Mouse (Mus musculus): ENCODE measurements around the gene Rrh. TPM values are rescaled to one million over a fixed set of nuclear protein-coding genes. Genes with fewer than 3 reads are reported as not detected.
"Not testable (repeated sequence)": the region's sequence is repeated elsewhere in the genome, so short reads cannot be mapped to it uniquely, and the experiment has no call there.

The Rrh gene
- polyA plus RNA-seq, 1 experiment from 2014 or later = not detected

GRCm38 (mm10) chr3:129771210-129771609 is 51.2 kb downstream of the Rrh start:
- H3K27me3 ChIP-seq (ENCODE audit: control insufficient read depth, insufficient read depth, low read length) = no peaks in the 10 kb centered on the region
- no peaks in the 10 kb centered on the region for H3K9me3 ChIP-seq (ENCODE audit: control insufficient read depth, low read length)
- no peak overlapping the region for H3K4me3 ChIP-seq (ENCODE audit: low read depth, low read length)
- no peak overlapping the region for H3K27ac ChIP-seq (replicated peaks; ENCODE audit: low read depth, low read length)
- H3K36me3 ChIP-seq (ENCODE audit: control insufficient read depth, insufficient read depth, low read length) = no peaks in the 10 kb centered on the region
- no peak overlapping the region for H3K4me2 ChIP-seq (ENCODE audit: low read depth, severe bottlenecking)
- no peaks in the 10 kb centered on the region for H3K4me1 ChIP-seq (ENCODE audit: control insufficient read depth, insufficient read depth, low read length)
- H3K9ac ChIP-seq (ENCODE audit: low read length) = no peak overlapping the region
- WGBS = 85% methylated on average over 6 of the region's 6 CpGs
- DNase-seq (ENCODE audit: low spot score) (no peak), ATAC-seq (ENCODE audit: insufficient number of reproducible peaks, low FRiP score, low TSS enrichment, low read depth) (no peak)

- no peaks in the 10 kb centered on the region for H3K27me3 ChIP-seq (ENCODE audit: control insufficient read depth, insufficient read depth, low read length)
- H3K27ac ChIP-seq (replicated peaks; ENCODE audit: low read depth, low read length) = no peak overlapping the region
- WGBS = 90% methylated on average over 10 of the region's 10 CpGs
- ATAC-seq (ENCODE audit: insufficient number of reproducible peaks, low FRiP score, low TSS enrichment, low read depth) (no peak), DNase-seq (ENCODE audit: low spot score) (no peak)
- no peaks in the 10 kb centered on the region for H3K9me3 ChIP-seq (ENCODE audit: control insufficient read depth, low read length)
- no peak overlapping the region for H3K4me3 ChIP-seq (ENCODE audit: low read depth, low read length)
- no peak overlapping the region for H3K9ac ChIP-seq (ENCODE audit: low read length)
- H3K4me1 ChIP-seq (ENCODE audit: control insufficient read depth, insufficient read depth, low read length) = no peaks in the 10 kb centered on the region
- H3K36me3 ChIP-seq (ENCODE audit: control insufficient read depth, insufficient read depth, low read length) = no peaks in the 10 kb centered on the region
- H3K4me2 ChIP-seq (ENCODE audit: low read depth, severe bottlenecking) = no peak overlapping the region
These were observed 55.2 kb downstream of the Rrh start for GRCm38 (mm10) chr3:129766971-129767794.

GRCm38 (mm10) chr3:129766106-129766505 is 56.3 kb downstream of the Rrh start:
- no peak overlapping the region for H3K9ac ChIP-seq (ENCODE audit: low read length)
- 96% methylated on average over 4 of the region's 4 CpGs for WGBS

GRCm38 (mm10) chr3:129757599-129757998 is 64.8 kb downstream of the Rrh start:
- H3K4me2 ChIP-seq (ENCODE audit: low read depth, severe bottlenecking); H3K27ac ChIP-seq (replicated peaks; ENCODE audit: low read depth, low read length); H3K27me3 ChIP-seq (ENCODE audit: control insufficient read depth, insufficient read depth, low read length); H3K9ac ChIP-seq (ENCODE audit: low read length); H3K36me3 ChIP-seq (ENCODE audit: control insufficient read depth, insufficient read depth, low read length); DNase-seq (ENCODE audit: low spot score); H3K4me1 ChIP-seq (ENCODE audit: control insufficient read depth, insufficient read depth, low read length); H3K9me3 ChIP-seq (ENCODE audit: control insufficient read depth, low read length); H3K4me3 ChIP-seq (ENCODE audit: low read depth, low read length); ATAC-seq (ENCODE audit: insufficient number of reproducible peaks, low FRiP score, low TSS enrichment, low read depth): not testable (repeated sequence)
- 91% methylated on average over 1 of the region's 1 CpGs for WGBS

More at GRCm38 (mm10) chr3:129766106-129766505, 56.3 kb downstream of the Rrh start:
- DNase-seq (ENCODE audit: low spot score) (no peak), ATAC-seq (ENCODE audit: insufficient number of reproducible peaks, low FRiP score, low TSS enrichment, low read depth) (no peak)
- H3K4me3 ChIP-seq (ENCODE audit: low read depth, low read length) = no peak overlapping the region
- no peaks in the 10 kb centered on the region for H3K36me3 ChIP-seq (ENCODE audit: control insufficient read depth, insufficient read depth, low read length)
- no peak overlapping the region for H3K27ac ChIP-seq (replicated peaks; ENCODE audit: low read depth, low read length)
- no peak overlapping the region for H3K4me2 ChIP-seq (ENCODE audit: low read depth, severe bottlenecking)
- no peaks in the 10 kb centered on the region for H3K4me1 ChIP-seq (ENCODE audit: control insufficient read depth, insufficient read depth, low read length)
- H3K9me3 ChIP-seq (ENCODE audit: control insufficient read depth, low read length) = no peaks in the 10 kb centered on the region
- H3K27me3 ChIP-seq (ENCODE audit: control insufficient read depth, insufficient read depth, low read length) = no peaks in the 10 kb centered on the region

DNA sequence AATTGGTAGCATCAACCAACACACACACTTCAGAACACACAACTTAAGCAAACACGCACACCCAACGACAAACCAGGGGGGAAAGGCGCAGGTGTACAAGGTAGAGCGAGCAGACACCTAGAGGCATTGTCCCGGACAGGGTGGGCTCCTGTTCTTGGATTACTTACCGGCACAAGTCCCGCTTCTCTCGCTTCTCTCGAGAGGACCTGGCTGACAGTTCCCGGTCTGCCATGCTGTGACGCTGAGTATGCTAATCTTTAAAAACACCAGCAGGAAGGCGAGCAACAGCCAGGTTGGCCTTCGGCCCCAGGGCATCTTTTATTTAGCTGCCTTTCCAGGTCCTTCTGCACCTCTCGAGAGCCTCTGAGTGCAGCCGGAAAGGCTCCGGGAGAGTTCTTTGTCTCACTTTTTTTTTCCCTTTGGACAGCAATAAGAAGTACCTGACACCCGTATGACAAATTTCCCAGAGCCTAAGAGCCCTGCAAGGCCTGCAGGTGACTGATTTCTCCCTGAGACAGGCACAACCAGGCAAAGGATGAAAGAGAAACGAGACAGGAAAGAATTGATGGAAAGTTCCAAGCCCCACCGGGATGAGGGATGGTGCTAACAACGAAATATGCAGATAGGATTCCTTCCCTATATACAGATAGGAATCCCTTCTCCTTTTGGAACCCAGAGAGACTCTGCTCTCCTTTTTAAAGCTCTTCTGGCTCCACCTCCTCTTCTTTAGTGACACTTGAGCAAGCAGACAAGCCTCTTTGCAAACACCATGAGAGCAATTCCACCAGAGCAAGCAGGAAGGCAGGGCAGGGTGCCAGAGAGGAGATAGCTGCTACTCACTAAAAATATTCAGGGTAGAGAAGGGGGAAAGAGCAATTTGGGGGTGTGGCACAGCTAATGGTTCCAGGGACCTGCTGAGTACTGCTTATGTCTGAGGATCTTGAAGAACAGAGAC is 67.5 kb downstream of the Rrh start, which contains the start of gene Egf:
TSS of gene Egf (minus strand) at position 667 of the 955 bp plus-strand sequence.
- Histone ChIP-seq H3K36me3 (ENCODE audit: control insufficient read depth, insufficient read depth, low read length) (no peaks in the 10 kb centered on the region), H3K9ac (ENCODE audit: low read length) (no peak within 1 kb of the TSS), H3K4me2 (ENCODE audit: low read depth, severe bottlenecking) (peak within 1 kb of the TSS; percentile 8; the same call in 1 of the 2 replicates), H3K27me3 (ENCODE audit: control insufficient read depth, insufficient read depth, low read length) (0 out of 2 replicates have a peak, but pooled peaks cover 2% of the 10 kb centered on the region), H3K27ac (replicated peaks; ENCODE audit: low read depth, low read length) (no peak within 1 kb of the TSS), H3K9me3 (ENCODE audit: control insufficient read depth, low read length) (no peaks in the 10 kb centered on the region), H3K4me3 (ENCODE audit: low read depth, low read length) (no peak within 1 kb of the TSS), H3K4me1 (ENCODE audit: control insufficient read depth, insufficient read depth, low read length) (no peaks in the 10 kb centered on the region)
- ATAC-seq (ENCODE audit: insufficient number of reproducible peaks, low FRiP score, low TSS enrichment, low read depth) (no peak), DNase-seq (ENCODE audit: low spot score) (peak; percentile 50)
- 10% methylated on average over 20 of the region's 20 CpGs for WGBS

Other genes with a start within 250 kb of the Rrh start
- 0.92 and 0.94 TPM in 2 replicates for gene Egf, start 67.3 kb downstream of the Rrh start, polyA plus RNA-seq (2014; fragmentation: Nextera tagmentation; extraction: Ambion mirVana)
- not detected in 2 replicates for gene Lrit3, start 18.6 kb downstream of the Rrh start, polyA plus RNA-seq (2014; fragmentation: Nextera tagmentation; extraction: Ambion mirVana)
- 44.1 and 55.8 TPM in 2 replicates for gene Gar1, start 8.8 kb upstream of the Rrh start, polyA plus RNA-seq (2014; fragmentation: Nextera tagmentation; extraction: Ambion mirVana)
- 0.09 TPM in 1 of 2 replicates, not detected in the other for gene Cfi, start 13.3 kb upstream of the Rrh start, polyA plus RNA-seq (2014; fragmentation: Nextera tagmentation; extraction: Ambion mirVana)
- 23.9 and 25.9 TPM in 2 replicates for gene Pla2g12a, start 56.0 kb upstream of the Rrh start, polyA plus RNA-seq (2014; fragmentation: Nextera tagmentation; extraction: Ambion mirVana)
- 109 and 120 TPM in 2 replicates for gene Casp6, start 78.8 kb upstream of the Rrh start, polyA plus RNA-seq (2014; fragmentation: Nextera tagmentation; extraction: Ambion mirVana)
- gene Mcub, start 147.6 kb upstream of the Rrh start, polyA plus RNA-seq (2014; fragmentation: Nextera tagmentation; extraction: Ambion mirVana) = 12.5 and 14.1 TPM in 2 replicates
- gene Sec24b, start 239.0 kb upstream of the Rrh start, polyA plus RNA-seq (2014; fragmentation: Nextera tagmentation; extraction: Ambion mirVana) = 33.6 and 38.5 TPM in 2 replicates

Data from limb, embryonic 11.5 days (tissue).